Mouse (Mus musculus) hindbrain, embryonic 16.5 days (tissue): ENCODE results near the gene Negr1. TPM values are rescaled to one million over a fixed set of nuclear protein-coding genes. Genes with fewer than 3 reads are reported as not detected.

Experiments
- ATAC-seq: fragments of 200-750 bp; cut with Nextera tagmentation; 2 replicates; pipeline ENCODE4 v1.8.0; 2017; ENCODE audit warnings: moderate TSS enrichment, moderate library complexity
- H3K27ac ChIP-seq: fragments of 300-500 bp; sonication (generic); 2 replicates; pipeline ENCODE4 v1.5.1; 2014; ENCODE audit warnings: low read depth, mild to moderate bottlenecking, control low read depth, low read length, moderate library complexity
- H3K27me3 ChIP-seq: fragments of 300-500 bp; sonication (generic); replicated peaks from 2 replicates; pipeline ENCODE4 v1.6.1; 2014; ENCODE audit warnings: low read length; ENCODE audit not compliant: control insufficient read depth, insufficient read depth
- H3K36me3 ChIP-seq: fragments of 300-500 bp; sonication (generic); 2 replicates; pipeline ENCODE4 v1.6.1; 2014; ENCODE audit warnings: mild to moderate bottlenecking, low read length, moderate library complexity, mixed read lengths; ENCODE audit not compliant: control insufficient read depth, insufficient read depth
- H3K4me1 ChIP-seq: fragments of 300-500 bp; sonication (generic); 2 replicates; pipeline ENCODE4 v1.6.1; 2014; ENCODE audit warnings: low read depth, low read length; ENCODE audit not compliant: control insufficient read depth, insufficient read depth
- H3K4me2 ChIP-seq: fragments of 300-500 bp; sonication (generic); 2 replicates; pipeline ENCODE4 v1.6.1; 2014; ENCODE audit warnings: mild to moderate bottlenecking, low read length, control low read depth, moderate library complexity
- H3K4me3 ChIP-seq: fragments of 300-500 bp; sonication (generic); 2 replicates; pipeline ENCODE4 v1.5.1; 2014; ENCODE audit warnings: mild to moderate bottlenecking, low read length, control low read depth, moderate library complexity
- H3K9ac ChIP-seq: fragments of 300-500 bp; sonication (generic); 2 replicates; pipeline ENCODE4 v1.6.1; 2014; ENCODE audit warnings: low read depth, mild to moderate bottlenecking, control low read depth, low read length, moderate library complexity
- H3K9me3 ChIP-seq: fragments of 300-500 bp; sonication (generic); 2 replicates; pipeline ENCODE4 v1.6.1; 2014; ENCODE audit warnings: mild to moderate bottlenecking, low read length, moderate library complexity; ENCODE audit not compliant: control insufficient read depth
- WGBS: fragments of 180-500 bp; shearing (Covaris S2); extraction: QIAGEN DNeasy Blood & Tissue Kit; methylation state at CpG from one replicate; pipeline ENCODE4 v1.1.7; 2014; 5-methylcytosine and 5-hydroxymethylcytosine counted together
- polyA plus RNA-seq: library from polyadenylated mRNA; unstranded; fragments of >200 nt; fragmentation: Nextera tagmentation; extraction: Ambion mirVana; gene quantifications from 2 replicates; pipeline ENCODE4 v1.2.1, GENCODE M21; 2015

Gene Negr1
- polyA plus RNA-seq, 1 experiment from 2014 or later = 46.0 TPM

GRCm38 (mm10) chr3:156563353-156563752, 1.8 kb downstream of the Negr1 start:
- Histone ChIP-seq H3K27ac (peak overlapping the region; percentile 95), H3K4me2 (peak overlapping the region; percentile 90), H3K27me3 (no peaks in the 10 kb centered on the region), H3K4me3 (peak overlapping the region; percentile 81), H3K36me3 (no peaks in the 10 kb centered on the region), H3K4me1 (no peaks in the 10 kb centered on the region), H3K9ac (peak overlapping the region; percentile 88; the same call in 1 of the 2 replicates), H3K9me3 (no peaks in the 10 kb centered on the region)
- ATAC-seq = no peak
- WGBS = 7% methylated on average over 3 of the region's 3 CpGs

GRCm38 (mm10) chr3:156573465-156573864, 11.9 kb downstream of the Negr1 start:
- no peak overlapping the region for H3K4me3 ChIP-seq
- no peak overlapping the region for H3K9ac ChIP-seq
- no peaks in the 10 kb centered on the region for H3K36me3 ChIP-seq
- H3K9me3 ChIP-seq = peaks cover 2% of the 10 kb centered on the region; the same call in 1 of the 2 replicates
- ATAC-seq = no peak
- H3K27me3 ChIP-seq = no peaks in the 10 kb centered on the region
- no peaks in the 10 kb centered on the region for H3K4me1 ChIP-seq
- WGBS = 30% methylated on average over 2 of the region's 2 CpGs
- H3K27ac ChIP-seq = no peak overlapping the region
- no peak overlapping the region for H3K4me2 ChIP-seq

DNA sequence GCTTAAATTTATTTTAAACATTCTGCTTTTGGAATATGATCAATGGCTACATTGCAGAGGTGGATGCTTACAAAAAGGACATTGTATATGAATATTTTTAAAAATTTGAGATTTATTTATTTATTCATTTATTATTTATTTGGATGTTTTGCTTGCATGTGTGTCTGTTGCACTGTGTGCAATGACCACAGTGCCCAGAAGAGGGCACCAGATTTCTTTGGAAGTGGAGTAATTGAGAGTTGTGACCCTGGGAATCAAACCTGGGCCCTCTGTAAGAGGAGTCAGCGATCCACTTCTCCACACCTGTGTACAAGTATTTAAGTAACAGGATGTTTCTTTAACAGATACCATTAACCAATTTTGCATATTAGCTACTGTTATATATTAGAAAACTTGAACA, 14.7 kb downstream of the Negr1 start:
- Histone ChIP-seq H3K36me3 (no peaks in the 10 kb centered on the region), H3K9me3 (no peaks in the 10 kb centered on the region), H3K4me3 (no peak overlapping the region), H3K4me1 (no peaks in the 10 kb centered on the region), H3K27ac (no peak overlapping the region), H3K9ac (no peak overlapping the region), H3K4me2 (no peak overlapping the region), H3K27me3 (no peaks in the 10 kb centered on the region)
- WGBS = 81% methylated on average over 1 of the region's 1 CpGs
- ATAC-seq = no peak

- no peak; the same call in 1 of the 2 replicates for ATAC-seq
- Histone ChIP-seq H3K27ac (no peak overlapping the region), H3K9ac (no peak overlapping the region), H3K4me3 (no peak overlapping the region), H3K4me2 (no peak overlapping the region), H3K27me3 (no peaks in the 10 kb centered on the region), H3K9me3 (no peaks in the 10 kb centered on the region), H3K4me1 (no peaks in the 10 kb centered on the region), H3K36me3 (no peaks in the 10 kb centered on the region)
- WGBS = 84% methylated on average over 4 of the region's 4 CpGs
These were observed 29.0 kb downstream of the Negr1 start for GRCm38 (mm10) chr3:156590612-156591011.

- Histone ChIP-seq H3K4me1 (no peaks in the 10 kb centered on the region), H3K4me3 (no peak overlapping the region), H3K9ac (no peak overlapping the region), H3K27me3 (no peaks in the 10 kb centered on the region), H3K36me3 (no peaks in the 10 kb centered on the region), H3K9me3 (no peaks in the 10 kb centered on the region), H3K4me2 (no peak overlapping the region), H3K27ac (no peak overlapping the region)
- no peak for ATAC-seq
- WGBS = 74% methylated on average over 2 of the region's 2 CpGs
These were observed 29.5 kb downstream of the Negr1 start for GRCm38 (mm10) chr3:156591125-156591524.

- 83% methylated on average over 3 of the region's 3 CpGs for WGBS
- Histone ChIP-seq H3K4me2 (no peak overlapping the region), H3K36me3 (no peaks in the 10 kb centered on the region), H3K9me3 (no peaks in the 10 kb centered on the region), H3K27me3 (no peaks in the 10 kb centered on the region), H3K4me3 (no peak overlapping the region), H3K9ac (no peak overlapping the region), H3K27ac (no peak overlapping the region), H3K4me1 (no peaks in the 10 kb centered on the region)
- no peak for ATAC-seq
These were observed 45.3 kb downstream of the Negr1 start for GRCm38 (mm10) chr3:156606846-156607245.

GRCm38 (mm10) chr3:156619921-156620320, 58.3 kb downstream of the Negr1 start:
- WGBS = 93% methylated on average over 2 of the region's 2 CpGs
- no peak for ATAC-seq

GRCm38 (mm10) chr3:156628594-156628993, 67.0 kb downstream of the Negr1 start:
- H3K4me1 ChIP-seq = no peaks in the 10 kb centered on the region
- H3K9me3 ChIP-seq = no peaks in the 10 kb centered on the region
- WGBS = 24% methylated on average over 2 of the region's 2 CpGs
- no peak for ATAC-seq
- no peak overlapping the region for H3K9ac ChIP-seq
- no peak overlapping the region for H3K4me3 ChIP-seq
- H3K4me2 ChIP-seq = no peak overlapping the region
- no peak overlapping the region for H3K27ac ChIP-seq
- no peaks in the 10 kb centered on the region for H3K27me3 ChIP-seq
- no peaks in the 10 kb centered on the region for H3K36me3 ChIP-seq

More at GRCm38 (mm10) chr3:156619921-156620320, 58.3 kb downstream of the Negr1 start:
- no peak overlapping the region for H3K27ac ChIP-seq
- no peaks in the 10 kb centered on the region for H3K9me3 ChIP-seq
- H3K27me3 ChIP-seq = no peaks in the 10 kb centered on the region
- H3K4me3 ChIP-seq = no peak overlapping the region
- H3K4me1 ChIP-seq = no peaks in the 10 kb centered on the region
- H3K36me3 ChIP-seq = no peaks in the 10 kb centered on the region
- H3K9ac ChIP-seq = no peak overlapping the region
- no peak overlapping the region for H3K4me2 ChIP-seq

- Histone ChIP-seq H3K4me1 (no peaks in the 10 kb centered on the region), H3K4me2 (no peak overlapping the region), H3K27me3 (no peaks in the 10 kb centered on the region), H3K27ac (no peak overlapping the region), H3K9ac (no peak overlapping the region), H3K36me3 (no peaks in the 10 kb centered on the region), H3K9me3 (no peaks in the 10 kb centered on the region), H3K4me3 (no peak overlapping the region)
- ATAC-seq = no peak
- 35% methylated on average over 3 of the region's 3 CpGs for WGBS
These were observed 71.3 kb downstream of the Negr1 start for GRCm38 (mm10) chr3:156632942-156633341.

GRCm38 (mm10) chr3:156639382-156639781, 77.8 kb downstream of the Negr1 start:
- H3K9ac ChIP-seq = no peak overlapping the region
- 75% methylated on average over 3 of the region's 3 CpGs for WGBS
- H3K36me3 ChIP-seq = no peaks in the 10 kb centered on the region
- no peaks in the 10 kb centered on the region for H3K27me3 ChIP-seq
- H3K4me2 ChIP-seq = no peak overlapping the region
- H3K4me3 ChIP-seq = no peak overlapping the region
- ATAC-seq = no peak
- H3K27ac ChIP-seq = no peak overlapping the region
- H3K9me3 ChIP-seq = no peaks in the 10 kb centered on the region
- no peaks in the 10 kb centered on the region for H3K4me1 ChIP-seq
